Mouse (Mus musculus): ENCODE measurements around the gene Med26. TPM values are rescaled to one million over a fixed set of nuclear protein-coding genes. Genes with fewer than 3 reads are reported as not detected.

The Med26 gene
- polyA plus RNA-seq, 1 experiment from 2014 or later = 11.8 TPM

- ATAC-seq (no peak), DNase-seq (ENCODE audit: low spot score) (no peak)
- WGBS = 88% methylated on average over 3 of the region's 3 CpGs
- no peak overlapping the region for H3K9ac ChIP-seq (ENCODE audit: low read length)
- no peaks in the 10 kb centered on the region for H3K4me1 ChIP-seq (ENCODE audit: control insufficient read depth, insufficient read depth, low read length)
- H3K27me3 ChIP-seq (replicated peaks; ENCODE audit: control insufficient read depth, insufficient read depth, low read length) = no peaks in the 10 kb centered on the region
- no peaks in the 10 kb centered on the region for H3K9me3 ChIP-seq (replicated peaks; ENCODE audit: control insufficient read depth, low read length)
- no peak overlapping the region for H3K27ac ChIP-seq (ENCODE audit: low read depth, low read length)
- H3K36me3 ChIP-seq (ENCODE audit: control insufficient read depth, insufficient read depth, low read length) = peaks cover 76% of the 10 kb centered on the region
- no peak overlapping the region for H3K4me3 ChIP-seq (ENCODE audit: low read depth, low read length)
- H3K4me2 ChIP-seq (ENCODE audit: low read length) = no peak overlapping the region
Measured at GRCm38 (mm10) chr8:72457806-72458205, 90.3 kb downstream of the Med26 start.

DNA sequence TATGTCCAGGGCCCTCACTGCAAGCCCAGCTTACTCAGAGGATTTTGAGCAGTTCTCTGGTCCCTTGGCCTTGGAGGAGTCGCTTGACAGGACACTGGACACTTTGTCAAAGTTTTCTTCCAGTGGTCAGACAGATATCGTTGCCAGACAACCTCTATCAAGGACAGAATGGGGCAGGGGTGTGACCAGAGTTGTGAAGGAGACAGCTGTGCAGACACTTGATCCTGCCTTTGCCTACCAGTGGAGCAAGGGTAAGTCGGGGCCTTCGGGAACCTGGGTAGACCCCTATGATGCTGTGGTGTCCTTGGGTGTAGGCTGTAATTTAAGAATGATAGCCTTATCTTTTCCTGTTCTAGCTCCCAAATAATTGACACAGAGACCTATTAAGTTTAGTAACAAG is 92.8 kb downstream of the Med26 start:
- DNase-seq (ENCODE audit: low spot score) (no peak), ATAC-seq (no peak)
- no peaks in the 10 kb centered on the region for H3K4me1 ChIP-seq (ENCODE audit: control insufficient read depth, insufficient read depth, low read length)
- H3K9ac ChIP-seq (ENCODE audit: low read length) = no peak overlapping the region
- peaks cover 72% of the 10 kb centered on the region for H3K36me3 ChIP-seq (ENCODE audit: control insufficient read depth, insufficient read depth, low read length)
- H3K9me3 ChIP-seq (replicated peaks; ENCODE audit: control insufficient read depth, low read length) = no peaks in the 10 kb centered on the region
- WGBS = 87% methylated on average over 4 of the region's 4 CpGs
- no peak overlapping the region for H3K27ac ChIP-seq (ENCODE audit: low read depth, low read length)
- no peak overlapping the region for H3K4me3 ChIP-seq (ENCODE audit: low read depth, low read length)
- H3K4me2 ChIP-seq (ENCODE audit: low read length) = no peak overlapping the region
- H3K27me3 ChIP-seq (replicated peaks; ENCODE audit: control insufficient read depth, insufficient read depth, low read length) = no peaks in the 10 kb centered on the region

GRCm38 (mm10) chr8:72453904-72454303 is 94.2 kb downstream of the Med26 start:
- Histone ChIP-seq H3K4me3 (ENCODE audit: low read depth, low read length) (no peak overlapping the region), H3K9ac (ENCODE audit: low read length) (no peak overlapping the region), H3K27me3 (replicated peaks; ENCODE audit: control insufficient read depth, insufficient read depth, low read length) (no peaks in the 10 kb centered on the region), H3K27ac (ENCODE audit: low read depth, low read length) (no peak overlapping the region), H3K9me3 (replicated peaks; ENCODE audit: control insufficient read depth, low read length) (no peaks in the 10 kb centered on the region), H3K4me1 (ENCODE audit: control insufficient read depth, insufficient read depth, low read length) (no peaks in the 10 kb centered on the region), H3K4me2 (ENCODE audit: low read length) (no peak overlapping the region), H3K36me3 (ENCODE audit: control insufficient read depth, insufficient read depth, low read length) (peaks cover 72% of the 10 kb centered on the region)
- DNase-seq (ENCODE audit: low spot score) (no peak), ATAC-seq (no peak)
- WGBS = 95% methylated on average over 2 of the region's 2 CpGs

DNA sequence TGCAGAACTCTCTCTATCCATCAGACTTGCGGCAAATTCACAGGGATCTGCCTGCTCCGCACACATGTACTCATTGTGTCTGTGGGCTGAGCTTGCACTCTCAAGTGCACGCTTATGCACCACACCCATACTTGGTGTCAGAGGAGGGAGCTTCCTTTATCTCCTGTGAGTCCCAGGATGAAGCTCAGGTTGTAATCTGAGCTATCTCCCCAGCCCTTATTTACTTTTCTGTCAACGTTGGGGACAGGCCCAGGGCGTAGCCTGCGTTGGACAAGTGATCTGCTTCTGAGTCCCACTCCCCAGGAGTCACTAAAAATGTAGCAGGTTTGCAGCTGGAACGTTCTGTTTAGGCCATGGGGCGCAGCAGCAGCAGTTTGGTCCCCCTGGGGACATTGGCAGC is 96.6 kb downstream of the Med26 start:
- no peak for ATAC-seq
- Histone ChIP-seq H3K4me3 (ENCODE audit: low read depth, low read length) (no peak overlapping the region), H3K27me3 (replicated peaks; ENCODE audit: control insufficient read depth, insufficient read depth, low read length) (no peaks in the 10 kb centered on the region), H3K4me2 (ENCODE audit: low read length) (no peak overlapping the region), H3K9me3 (replicated peaks; ENCODE audit: control insufficient read depth, low read length) (no peaks in the 10 kb centered on the region), H3K36me3 (ENCODE audit: control insufficient read depth, insufficient read depth, low read length) (peaks cover 70% of the 10 kb centered on the region), H3K9ac (ENCODE audit: low read length) (no peak overlapping the region), H3K4me1 (ENCODE audit: control insufficient read depth, insufficient read depth, low read length) (no peaks in the 10 kb centered on the region), H3K27ac (ENCODE audit: low read depth, low read length) (no peak overlapping the region)
- 86% methylated on average over 8 of the region's 8 CpGs for WGBS
- no peak for DNase-seq (ENCODE audit: low spot score)

GRCm38 (mm10) chr8:72445071-72445470 is 103.0 kb downstream of the Med26 start:
- Histone ChIP-seq H3K36me3 (ENCODE audit: control insufficient read depth, insufficient read depth, low read length) (peaks cover 21% of the 10 kb centered on the region), H3K9ac (ENCODE audit: low read length) (no peak overlapping the region), H3K27ac (ENCODE audit: low read depth, low read length) (no peak overlapping the region), H3K4me2 (ENCODE audit: low read length) (no peak overlapping the region), H3K9me3 (replicated peaks; ENCODE audit: control insufficient read depth, low read length) (no peaks in the 10 kb centered on the region), H3K4me1 (ENCODE audit: control insufficient read depth, insufficient read depth, low read length) (peaks cover 3% of the 10 kb centered on the region; the same call in 1 of the 2 replicates), H3K4me3 (ENCODE audit: low read depth, low read length) (no peak overlapping the region), H3K27me3 (replicated peaks; ENCODE audit: control insufficient read depth, insufficient read depth, low read length) (no peaks in the 10 kb centered on the region)
- 93% methylated on average over 6 of the region's 6 CpGs for WGBS
- no peak for DNase-seq (ENCODE audit: low spot score)
- no peak for ATAC-seq

Small RNA genes within 50 kb of the gene (microRNA-seq; reads per million reads assigned to microRNA genes)
- gene Gm28019 (not detected), gene Mir7068 (0.93 reads per million)

Other genes starting within 250 kb of the Med26 start
- gene Gm10282, start 243.0 kb downstream of the Med26 start, polyA plus RNA-seq (2014; fragmentation: Nextera tagmentation; extraction: Ambion mirVana) = 24.8 and 31.0 TPM in 2 replicates
- gene Klf2, start 229.2 kb downstream of the Med26 start, polyA plus RNA-seq (2014; fragmentation: Nextera tagmentation; extraction: Ambion mirVana) = 3.7 and 4.2 TPM in 2 replicates
- gene Eps15l1, start 126.8 kb downstream of the Med26 start, polyA plus RNA-seq (2014; fragmentation: Nextera tagmentation; extraction: Ambion mirVana) = 57.8 and 65.5 TPM in 2 replicates
- 1.0 and 1.1 TPM in 2 replicates for gene Calr3, start 104.4 kb downstream of the Med26 start, polyA plus RNA-seq (2014; fragmentation: Nextera tagmentation; extraction: Ambion mirVana)
- 14.8 and 17.1 TPM in 2 replicates for gene 1700030K09Rik, start 104.4 kb downstream of the Med26 start, polyA plus RNA-seq (2014; fragmentation: Nextera tagmentation; extraction: Ambion mirVana)
- gene Cherp, start 73.0 kb downstream of the Med26 start, polyA plus RNA-seq (2014; fragmentation: Nextera tagmentation; extraction: Ambion mirVana) = 33.2 and 42.6 TPM in 2 replicates
- 5.8 and 6.6 TPM in 2 replicates for gene Slc35e1, start 55.7 kb downstream of the Med26 start, polyA plus RNA-seq (2014; fragmentation: Nextera tagmentation; extraction: Ambion mirVana)
- gene Smim7, start 22.8 kb upstream of the Med26 start, polyA plus RNA-seq (2014; fragmentation: Nextera tagmentation; extraction: Ambion mirVana) = 103 and 108 TPM in 2 replicates
- gene Tmem38a, start 23.8 kb upstream of the Med26 start, polyA plus RNA-seq (2014; fragmentation: Nextera tagmentation; extraction: Ambion mirVana) = 16.2 and 18.8 TPM in 2 replicates
- 0.81 and 1.3 TPM in 2 replicates for gene Nwd1, start 98.4 kb upstream of the Med26 start, polyA plus RNA-seq (2014; fragmentation: Nextera tagmentation; extraction: Ambion mirVana)
- 230 and 253 TPM in 2 replicates for gene Sin3b, start 175.0 kb upstream of the Med26 start, polyA plus RNA-seq (2014; fragmentation: Nextera tagmentation; extraction: Ambion mirVana)
- 0.42 and 0.77 TPM in 2 replicates for gene F2rl3, start 213.6 kb upstream of the Med26 start, polyA plus RNA-seq (2014; fragmentation: Nextera tagmentation; extraction: Ambion mirVana)